Mouse (Mus musculus): ENCODE results near the gene Azi2.

The Azi2 gene

GRCm38 (mm10) chr9:118083834-118084233, 43.5 kb downstream of the Azi2 start:
- DNase-seq (ENCODE audit: low spot score): no peak

- no peak for DNase-seq (ENCODE audit: low spot score)
These were observed 59.1 kb downstream of the Azi2 start for GRCm38 (mm10) chr9:118099395-118099794.

- no peak for DNase-seq (ENCODE audit: low spot score)
These were observed 60.2 kb downstream of the Azi2 start for GRCm38 (mm10) chr9:118100484-118100883.

- DNase-seq (ENCODE audit: low spot score): no peak
These were observed 61.5 kb downstream of the Azi2 start for GRCm38 (mm10) chr9:118101802-118102201.

- no peak for DNase-seq (ENCODE audit: low spot score)
These were observed 68.3 kb downstream of the Azi2 start for GRCm38 (mm10) chr9:118108527-118109011.

GRCm38 (mm10) chr9:118109697-118110359, 69.5 kb downstream of the Azi2 start:
- DNase-seq (ENCODE audit: low spot score): no peak

GRCm38 (mm10) chr9:118110360-118110710, 70.0 kb downstream of the Azi2 start:
- no peak for DNase-seq (ENCODE audit: low spot score)
